Mouse (Mus musculus): ENCODE results near the gene 4930402H24Rik. TPM values are rescaled to one million over a fixed set of nuclear protein-coding genes. Genes with fewer than 3 reads are reported as not detected.

The 4930402H24Rik gene
- 96.7 and 97.8 TPM in 2 replicates for polyA plus RNA-seq (2015; fragmentation: Nextera tagmentation; extraction: Ambion mirVana)

GRCm38 (mm10) chr2:130905751-130906583 is at the start of gene 4930402H24Rik, which contains the start of gene Atrn:
TSS of gene 4930402H24Rik (minus strand) at chr2:130906406.
TSS of gene Atrn (plus strand) at chr2:130906495.
- H3K27me3 ChIP-seq: no peaks in the 10 kb centered on the region
- H3K9me3 ChIP-seq: no peaks in the 10 kb centered on the region
- H3K4me3 ChIP-seq: peak within 1 kb of the TSS; percentile 67
- H3K9ac ChIP-seq (replicated peaks): peak within 1 kb of the TSS; percentile 85
- WGBS: 3% methylated on average over 50 of the region's 50 CpGs
- no peaks in the 10 kb centered on the region for H3K36me3 ChIP-seq
- ATAC-seq (replicated peaks): peak; percentile 99
- peak within 1 kb of the TSS; percentile 59 for H3K4me2 ChIP-seq (replicated peaks)
- H3K27ac ChIP-seq (replicated peaks): peak within 1 kb of the TSS; percentile 86
- H3K4me1 ChIP-seq: peaks cover 22% of the 10 kb centered on the region

- 5% methylated on average over 1 of the region's 1 CpGs for WGBS
- Histone ChIP-seq H3K9ac (replicated peaks) (no peak overlapping the region), H3K36me3 (peaks cover 9% of the 10 kb centered on the region; the same call in 1 of the 2 replicates), H3K4me3 (no peak overlapping the region), H3K4me2 (replicated peaks) (no peak overlapping the region), H3K27me3 (no peaks in the 10 kb centered on the region), H3K9me3 (no peaks in the 10 kb centered on the region), H3K4me1 (no peaks in the 10 kb centered on the region), H3K27ac (replicated peaks) (no peak overlapping the region)
- peak; percentile 83 for ATAC-seq (replicated peaks)
Observed at GRCm38 (mm10) chr2:130950548-130950947, 44.3 kb upstream of the 4930402H24Rik start.

GRCm38 (mm10) chr2:130949781-130950180 is 43.6 kb upstream of the 4930402H24Rik start:
- Histone ChIP-seq H3K4me3 (no peak overlapping the region), H3K4me1 (no peaks in the 10 kb centered on the region), H3K27me3 (no peaks in the 10 kb centered on the region), H3K4me2 (replicated peaks) (no peak overlapping the region), H3K9ac (replicated peaks) (no peak overlapping the region), H3K27ac (replicated peaks) (no peak overlapping the region), H3K9me3 (no peaks in the 10 kb centered on the region), H3K36me3 (peaks cover 9% of the 10 kb centered on the region; the same call in 1 of the 2 replicates)
- WGBS: 74% methylated on average over 2 of the region's 2 CpGs
- ATAC-seq (replicated peaks): no peak

GRCm38 (mm10) chr2:130932865-130933264 is 26.7 kb upstream of the 4930402H24Rik start:
- 90% methylated on average over 12 of the region's 12 CpGs for WGBS
- Histone ChIP-seq H3K36me3 (no peaks in the 10 kb centered on the region), H3K4me1 (no peaks in the 10 kb centered on the region), H3K4me3 (no peak overlapping the region), H3K9ac (replicated peaks) (no peak overlapping the region), H3K9me3 (no peaks in the 10 kb centered on the region), H3K27ac (replicated peaks) (no peak overlapping the region), H3K27me3 (no peaks in the 10 kb centered on the region), H3K4me2 (replicated peaks) (no peak overlapping the region)
- no peak for ATAC-seq (replicated peaks)

- no peaks in the 10 kb centered on the region for H3K9me3 ChIP-seq
- no peak overlapping the region for H3K9ac ChIP-seq (replicated peaks)
- no peaks in the 10 kb centered on the region for H3K4me1 ChIP-seq
- WGBS: 91% methylated on average over 5 of the region's 5 CpGs
- no peak overlapping the region for H3K27ac ChIP-seq (replicated peaks)
- ATAC-seq (replicated peaks): no peak
- H3K4me2 ChIP-seq (replicated peaks): no peak overlapping the region
- H3K36me3 ChIP-seq: no peaks in the 10 kb centered on the region
- no peak overlapping the region for H3K4me3 ChIP-seq
- H3K27me3 ChIP-seq: no peaks in the 10 kb centered on the region
Observed at GRCm38 (mm10) chr2:130929994-130930393, 23.8 kb upstream of the 4930402H24Rik start.

- Histone ChIP-seq H3K4me1 (no peaks in the 10 kb centered on the region), H3K4me2 (replicated peaks) (no peak overlapping the region), H3K27ac (replicated peaks) (no peak overlapping the region), H3K9me3 (no peaks in the 10 kb centered on the region), H3K4me3 (no peak overlapping the region), H3K27me3 (no peaks in the 10 kb centered on the region), H3K36me3 (no peaks in the 10 kb centered on the region), H3K9ac (replicated peaks) (no peak overlapping the region)
- no peak for ATAC-seq (replicated peaks)
Observed at GRCm38 (mm10) chr2:130928530-130928929, 22.3 kb upstream of the 4930402H24Rik start.

GRCm38 (mm10) chr2:130928031-130928430 is 21.8 kb upstream of the 4930402H24Rik start:
- no peak overlapping the region for H3K27ac ChIP-seq (replicated peaks)
- H3K4me3 ChIP-seq: no peak overlapping the region
- 94% methylated on average over 4 of the region's 4 CpGs for WGBS
- no peak overlapping the region for H3K9ac ChIP-seq (replicated peaks)
- no peaks in the 10 kb centered on the region for H3K4me1 ChIP-seq
- no peaks in the 10 kb centered on the region for H3K9me3 ChIP-seq
- no peak for ATAC-seq (replicated peaks)
- H3K27me3 ChIP-seq: no peaks in the 10 kb centered on the region
- no peak overlapping the region for H3K4me2 ChIP-seq (replicated peaks)
- H3K36me3 ChIP-seq: no peaks in the 10 kb centered on the region

- ATAC-seq (replicated peaks): no peak
- no peak overlapping the region for H3K4me2 ChIP-seq (replicated peaks)
- no peak overlapping the region for H3K4me3 ChIP-seq
- no peaks in the 10 kb centered on the region for H3K27me3 ChIP-seq
- H3K9ac ChIP-seq (replicated peaks): no peak overlapping the region
- no peaks in the 10 kb centered on the region for H3K9me3 ChIP-seq
- H3K4me1 ChIP-seq: no peaks in the 10 kb centered on the region
- H3K36me3 ChIP-seq: no peaks in the 10 kb centered on the region
- no peak overlapping the region for H3K27ac ChIP-seq (replicated peaks)
- WGBS: 86% methylated on average over 2 of the region's 2 CpGs
Observed at GRCm38 (mm10) chr2:130924950-130925349, 18.7 kb upstream of the 4930402H24Rik start.

- Histone ChIP-seq H3K4me3 (no peak overlapping the region), H3K4me2 (replicated peaks) (no peak overlapping the region), H3K9me3 (no peaks in the 10 kb centered on the region), H3K27ac (replicated peaks) (no peak overlapping the region), H3K36me3 (no peaks in the 10 kb centered on the region), H3K27me3 (no peaks in the 10 kb centered on the region), H3K4me1 (no peaks in the 10 kb centered on the region), H3K9ac (replicated peaks) (no peak overlapping the region)
- ATAC-seq (replicated peaks): no peak
- 85% methylated on average over 5 of the region's 5 CpGs for WGBS
Observed at GRCm38 (mm10) chr2:130919062-130919593, 12.9 kb upstream of the 4930402H24Rik start.

GRCm38 (mm10) chr2:130917686-130918085 is 11.5 kb upstream of the 4930402H24Rik start:
- Histone ChIP-seq H3K36me3 (no peaks in the 10 kb centered on the region), H3K9ac (replicated peaks) (no peak overlapping the region), H3K27me3 (no peaks in the 10 kb centered on the region), H3K4me3 (no peak overlapping the region), H3K4me2 (replicated peaks) (no peak overlapping the region), H3K27ac (replicated peaks) (no peak overlapping the region), H3K9me3 (no peaks in the 10 kb centered on the region), H3K4me1 (no peaks in the 10 kb centered on the region)
- WGBS: 97% methylated on average over 1 of the region's 1 CpGs
- no peak for ATAC-seq (replicated peaks)

GRCm38 (mm10) chr2:130916521-130917147 is 10.4 kb upstream of the 4930402H24Rik start:
- ATAC-seq (replicated peaks): no peak
- no peak overlapping the region for H3K4me3 ChIP-seq
- 45% methylated on average over 3 of the region's 3 CpGs for WGBS

GRCm38 (mm10) chr2:130914873-130915272 is 8.7 kb upstream of the 4930402H24Rik start:
- WGBS: 88% methylated on average over 1 of the region's 1 CpGs

More at GRCm38 (mm10) chr2:130916521-130917147, 10.4 kb upstream of the 4930402H24Rik start:
- Histone ChIP-seq H3K27me3 (no peaks in the 10 kb centered on the region), H3K36me3 (no peaks in the 10 kb centered on the region), H3K9ac (replicated peaks) (no peak overlapping the region), H3K4me2 (replicated peaks) (no peak overlapping the region), H3K9me3 (no peaks in the 10 kb centered on the region), H3K27ac (replicated peaks) (no peak overlapping the region), H3K4me1 (no peaks in the 10 kb centered on the region)

More at GRCm38 (mm10) chr2:130914873-130915272, 8.7 kb upstream of the 4930402H24Rik start:
- no peak for ATAC-seq (replicated peaks)
- no peaks in the 10 kb centered on the region for H3K36me3 ChIP-seq
- no peaks in the 10 kb centered on the region for H3K27me3 ChIP-seq
- H3K4me1 ChIP-seq: no peaks in the 10 kb centered on the region
- no peak overlapping the region for H3K4me2 ChIP-seq (replicated peaks)
- H3K4me3 ChIP-seq: no peak overlapping the region
- H3K9me3 ChIP-seq: no peaks in the 10 kb centered on the region
- no peak overlapping the region for H3K9ac ChIP-seq (replicated peaks)
- no peak overlapping the region for H3K27ac ChIP-seq (replicated peaks)

Measured in forebrain, embryonic 15.5 days (tissue).